Mouse (Mus musculus): ENCODE data around the gene Sfrp4. TPM values are rescaled to one million over a fixed set of nuclear protein-coding genes. Genes with fewer than 3 reads are reported as not detected.
"Not testable (repeated sequence)": the region's sequence is repeated elsewhere in the genome, so short reads cannot be mapped to it uniquely, and the experiment has no call there.

Gene Sfrp4
- polyA plus RNA-seq (2015; fragmentation: Nextera tagmentation; extraction: Ambion mirVana) = 0.48 and 0.53 TPM in 2 replicates

- DNase-seq (ENCODE audit: low spot score) = no peak
These were observed at the start of gene Sfrp4 for GRCm38 (mm10) chr13:19622573-19623227. TSS of gene Sfrp4 (plus strand) at chr13:19623104.

GRCm38 (mm10) chr13:19574723-19575122, 48.2 kb upstream of the Sfrp4 start:
- DNase-seq (ENCODE audit: low spot score) = not testable (repeated sequence)

- DNase-seq (ENCODE audit: low spot score) = no peak
These were observed 47.0 kb upstream of the Sfrp4 start for GRCm38 (mm10) chr13:19575947-19576346.

GRCm38 (mm10) chr13:19590996-19591759, 31.7 kb upstream of the Sfrp4 start:
- no peak for DNase-seq (ENCODE audit: low spot score)

GRCm38 (mm10) chr13:19595141-19595540, 27.8 kb upstream of the Sfrp4 start:
- DNase-seq (ENCODE audit: low spot score) = no peak

- no peak for DNase-seq (ENCODE audit: low spot score)
These were observed 23.7 kb upstream of the Sfrp4 start for GRCm38 (mm10) chr13:19599242-19599641.

- DNase-seq (ENCODE audit: low spot score) = no peak
These were observed 20.4 kb upstream of the Sfrp4 start for GRCm38 (mm10) chr13:19602531-19602930.

GRCm38 (mm10) chr13:19603719-19604118, 19.2 kb upstream of the Sfrp4 start:
- DNase-seq (ENCODE audit: low spot score) = no peak

- no peak for DNase-seq (ENCODE audit: low spot score)
These were observed 18.0 kb upstream of the Sfrp4 start for GRCm38 (mm10) chr13:19604916-19605315.

- no peak for DNase-seq (ENCODE audit: low spot score)
These were observed 14.8 kb upstream of the Sfrp4 start for GRCm38 (mm10) chr13:19608120-19608519.

GRCm38 (mm10) chr13:19612348-19612747, 10.6 kb upstream of the Sfrp4 start:
- DNase-seq (ENCODE audit: low spot score) = no peak

GRCm38 (mm10) chr13:19612963-19613362, 9.9 kb upstream of the Sfrp4 start:
- no peak for DNase-seq (ENCODE audit: low spot score)

- no peak for DNase-seq (ENCODE audit: low spot score)
These were observed 9.5 kb upstream of the Sfrp4 start for GRCm38 (mm10) chr13:19613426-19613825.

GRCm38 (mm10) chr13:19614311-19614710, 8.6 kb upstream of the Sfrp4 start:
- no peak for DNase-seq (ENCODE audit: low spot score)

- no peak for DNase-seq (ENCODE audit: low spot score)
These were observed 4.8 kb upstream of the Sfrp4 start for GRCm38 (mm10) chr13:19618081-19618480.

GRCm38 (mm10) chr13:19618841-19619215, 4.1 kb upstream of the Sfrp4 start:
- DNase-seq (ENCODE audit: low spot score) = no peak

GRCm38 (mm10) chr13:19619216-19619927, 3.5 kb upstream of the Sfrp4 start, which contains the start of gene Epdr1:
TSS of gene Epdr1 (minus strand) at chr13:19619927.
- peak; percentile 53 for DNase-seq (ENCODE audit: low spot score)

GRCm38 (mm10) chr13:19623228-19623905, 463 bp downstream of the Sfrp4 start:
- DNase-seq (ENCODE audit: low spot score) = no peak

- no peak for DNase-seq (ENCODE audit: low spot score)
These were observed 1.9 kb downstream of the Sfrp4 start for GRCm38 (mm10) chr13:19624632-19625320.

GRCm38 (mm10) chr13:19626473-19626872, 3.6 kb downstream of the Sfrp4 start:
- no peak for DNase-seq (ENCODE audit: low spot score)

All from thymus, postnatal 0 days (tissue).